Mouse (Mus musculus) forebrain, embryonic 14.5 days (tissue): ENCODE measurements around the gene Rhoj. TPM values are rescaled to one million over a fixed set of nuclear protein-coding genes. Genes with fewer than 3 reads are reported as not detected.

Experiments
- polyA plus RNA-seq: library from polyadenylated mRNA; unstranded; fragments of >200 nt; fragmentation: Nextera tagmentation; extraction: Ambion mirVana; gene quantifications from 2 replicates; pipeline ENCODE4 v1.2.1, GENCODE M21; 2014

Gene Rhoj
- polyA plus RNA-seq, 1 experiment from 2014 or later = 22.5 TPM

Other genes with a start within 250 kb of the Rhoj start
- 0.77 and 1.8 TPM in 2 replicates for gene Kcnh5, start 131.0 kb upstream of the Rhoj start, polyA plus RNA-seq
- gene Gphb5, start 108.5 kb downstream of the Rhoj start, polyA plus RNA-seq = not detected in 2 replicates